Mouse (Mus musculus) liver, postnatal 0 days (tissue): Measurements from ENCODE around the gene Tmem163.

Source experiments
- CTCF ChIP-seq: sonication (generic); IDR thresholded peaks from 2 replicates; pipeline ENCODE4 v1.5.1; 2016; ENCODE audit warnings: antibody characterized with exemption, low read depth
- EP300 ChIP-seq: IDR thresholded peaks from 2 replicates; pipeline ENCODE4 v1.6.1; 2016; ENCODE audit warnings: antibody characterized with exemption, low read depth, mild to moderate bottlenecking

- TF ChIP-seq CTCF, result no peak
- no peak for TF ChIP-seq EP300
Measured at GRCm38 (mm10) chr1:127441736-127442135, 237.6 kb downstream of the Tmem163 start.
